Mouse (Mus musculus) brown adipose tissue, adult 24 weeks (tissue): ENCODE data around the gene Brd3. TPM values are rescaled to one million over a fixed set of nuclear protein-coding genes. Genes with fewer than 3 reads are reported as not detected.
A peak's percentile ranks its signal among the peaks of the same experiment; 100 is the strongest.
"Not testable (repeated sequence)": the region's sequence is repeated elsewhere in the genome, so short reads cannot be mapped to it uniquely, and the experiment has no call there.

Experiments
- H3K27ac ChIP-seq: fragments of 200-500 bp; replicated peaks from 2 replicates; pipeline ENCODE4 v1.5.1; 2012; ENCODE audit warnings: low read depth, mild to moderate bottlenecking, low read length
- H3K4me1 ChIP-seq: fragments of 200-500 bp; 2 replicates; pipeline ENCODE4 v1.6.1; 2012; ENCODE audit warnings: low read length, mixed read lengths; ENCODE audit not compliant: control insufficient read depth, insufficient read depth, insufficient read length
- H3K4me3 ChIP-seq: fragments of 200-500 bp; 2 replicates; pipeline ENCODE4 v1.5.1; 2012; ENCODE audit warnings: low read depth, mild to moderate bottlenecking, low read length, moderate library complexity; ENCODE audit not compliant: insufficient read depth
- polyA plus RNA-seq: library from polyadenylated mRNA; stranded (reverse); fragments of >200 nt; gene quantifications from 2 replicates; pipeline ENCODE4 v1.2.4, GENCODE M21; 2012; ENCODE audit not compliant: missing spikeins, insufficient read depth, insufficient read length

Gene Brd3
- polyA plus RNA-seq = 18.2 and 19.3 TPM in 2 replicates

DNA sequence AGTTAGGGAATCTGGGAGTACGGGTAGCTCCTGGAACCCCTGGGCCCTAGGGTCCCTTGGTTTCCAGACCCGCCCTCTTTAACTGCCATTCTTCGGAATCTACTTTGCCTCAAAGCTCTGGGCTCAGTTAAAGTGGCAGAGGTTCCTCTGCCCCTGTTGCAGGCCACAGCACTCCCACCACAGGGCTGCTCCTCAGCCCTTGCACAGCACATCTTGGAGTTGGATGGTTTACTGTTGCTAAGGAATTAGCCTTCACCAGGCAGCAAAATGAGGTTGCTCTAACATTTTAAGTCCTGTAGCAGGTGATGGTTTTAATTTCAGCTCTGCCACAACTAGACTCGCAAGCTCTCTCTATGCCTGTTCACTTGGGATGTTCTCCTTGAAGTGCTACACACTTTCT is at the start of gene Brd3:
Brd3 (minus strand) TSS at position 101 of the 400 bp plus-strand sequence.
- no peak within 1 kb of the TSS for H3K27ac ChIP-seq
- peaks cover 11% of the 10 kb centered on the region for H3K4me1 ChIP-seq
- no peak within 1 kb of the TSS for H3K4me3 ChIP-seq

DNA sequence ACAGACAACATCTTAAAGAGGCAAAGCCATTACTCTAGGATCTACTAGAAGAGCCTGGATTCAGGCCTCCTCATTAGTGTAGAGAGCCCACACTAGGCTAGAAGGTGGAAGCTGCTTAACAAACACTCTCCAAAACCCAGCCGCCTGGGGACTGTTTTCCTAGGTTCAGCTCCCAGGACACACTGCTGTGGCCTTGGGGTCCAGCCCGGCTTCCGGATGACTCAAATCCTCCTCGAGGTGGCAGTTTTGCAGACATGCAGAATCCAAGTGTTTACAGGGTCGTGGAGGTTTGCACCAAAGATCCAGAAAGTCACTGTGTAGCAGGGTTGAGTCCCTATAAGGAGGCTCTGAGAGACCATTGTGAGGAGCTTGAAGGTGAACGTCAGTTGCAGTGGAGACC is 49.5 kb upstream of the Brd3 start:
- Histone ChIP-seq H3K4me1 (peaks cover 14% of the 10 kb centered on the region), H3K27ac (no peak overlapping the region), H3K4me3 (no peak overlapping the region)

DNA sequence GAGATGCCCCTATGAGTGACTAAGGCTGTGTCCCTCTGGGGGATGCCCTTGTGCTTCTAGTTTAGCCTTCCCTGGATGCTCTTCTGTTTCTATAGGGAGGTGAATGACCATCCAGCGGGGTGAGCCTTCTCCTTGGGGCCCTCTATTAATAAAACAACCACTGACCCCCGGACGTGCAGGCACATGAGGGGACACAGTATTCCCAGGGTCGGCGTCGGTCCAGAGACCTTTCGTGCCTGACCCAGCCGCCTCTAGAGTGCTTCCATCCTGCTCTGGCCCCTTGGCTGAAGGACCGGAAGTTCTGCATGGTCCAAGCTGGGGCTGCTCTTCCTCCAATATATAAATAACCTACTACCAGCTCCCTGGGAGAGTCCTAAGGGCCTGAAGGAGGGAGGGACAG is 46.8 kb upstream of the Brd3 start:
- H3K27ac ChIP-seq = peak overlapping the region; percentile 49
- no peak overlapping the region for H3K4me3 ChIP-seq
- peaks cover 7% of the 10 kb centered on the region for H3K4me1 ChIP-seq

DNA sequence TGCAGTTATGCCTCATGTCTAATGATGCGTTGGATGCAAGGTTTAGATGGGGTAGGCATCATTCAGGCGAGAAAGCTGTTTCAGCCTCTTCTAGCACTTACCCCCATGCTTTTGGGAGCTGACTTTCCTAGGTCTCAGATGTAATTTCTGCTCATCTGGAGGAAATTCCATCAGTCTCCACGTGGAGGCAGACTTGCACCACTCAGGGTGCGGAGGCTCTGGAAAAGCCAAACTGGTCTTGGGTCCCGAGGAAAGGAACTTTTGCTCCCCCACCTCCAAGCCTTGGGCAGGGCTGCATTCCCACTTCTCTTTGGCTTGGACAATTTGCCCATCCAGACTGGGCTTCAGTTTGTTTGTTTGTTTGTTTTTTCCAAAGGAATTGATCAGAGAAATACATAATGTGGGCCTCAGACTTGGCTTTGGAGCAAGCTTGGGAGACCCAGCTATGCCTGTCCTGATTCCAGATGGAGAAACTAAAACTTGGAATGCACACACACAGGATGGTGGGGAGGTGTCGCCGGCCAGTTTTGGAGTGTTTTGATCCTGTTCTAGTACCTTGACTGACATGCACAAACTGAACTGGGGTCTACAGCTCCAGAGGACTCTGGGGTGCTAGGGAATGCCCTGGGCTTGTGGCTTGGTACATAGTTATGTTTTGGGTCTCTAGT is 45.3 kb upstream of the Brd3 start:
- Histone ChIP-seq H3K27ac (no peak overlapping the region), H3K4me3 (no peak overlapping the region), H3K4me1 (peaks cover 7% of the 10 kb centered on the region)

GRCm38 (mm10) chr2:27548664-27549369 is 41.4 kb upstream of the Brd3 start:
- H3K4me3 ChIP-seq = no peak overlapping the region
- H3K27ac ChIP-seq = no peak overlapping the region
- H3K4me1 ChIP-seq = no peaks in the 10 kb centered on the region

GRCm38 (mm10) chr2:27547986-27548385 is 40.5 kb upstream of the Brd3 start:
- Histone ChIP-seq H3K4me3 (no peak overlapping the region), H3K4me1 (no peaks in the 10 kb centered on the region), H3K27ac (no peak overlapping the region)

DNA sequence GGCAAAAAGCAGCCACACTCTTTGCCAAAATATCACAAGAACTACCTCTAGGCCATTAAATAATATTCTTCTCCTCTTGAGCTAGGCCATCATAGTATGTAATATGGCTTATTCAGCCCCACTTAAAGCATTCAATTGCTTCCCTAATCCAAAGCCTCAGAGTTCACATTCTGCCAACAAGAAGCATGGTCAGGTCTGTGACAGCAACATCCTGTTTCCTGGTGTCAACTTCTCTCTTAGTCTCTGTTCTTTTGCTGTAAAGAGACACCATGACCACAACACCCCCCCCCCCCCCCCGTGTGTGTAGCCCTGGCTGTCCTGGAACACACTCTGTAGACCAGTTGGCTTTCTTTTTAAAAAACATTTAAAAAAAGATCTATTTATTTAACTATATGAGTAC is 39.9 kb upstream of the Brd3 start:
- Histone ChIP-seq H3K4me1 (no peaks in the 10 kb centered on the region), H3K27ac (no peak overlapping the region), H3K4me3 (no peak overlapping the region)

GRCm38 (mm10) chr2:27546041-27546440 is 38.6 kb upstream of the Brd3 start:
- not testable (repeated sequence) for H3K4me1 ChIP-seq

DNA sequence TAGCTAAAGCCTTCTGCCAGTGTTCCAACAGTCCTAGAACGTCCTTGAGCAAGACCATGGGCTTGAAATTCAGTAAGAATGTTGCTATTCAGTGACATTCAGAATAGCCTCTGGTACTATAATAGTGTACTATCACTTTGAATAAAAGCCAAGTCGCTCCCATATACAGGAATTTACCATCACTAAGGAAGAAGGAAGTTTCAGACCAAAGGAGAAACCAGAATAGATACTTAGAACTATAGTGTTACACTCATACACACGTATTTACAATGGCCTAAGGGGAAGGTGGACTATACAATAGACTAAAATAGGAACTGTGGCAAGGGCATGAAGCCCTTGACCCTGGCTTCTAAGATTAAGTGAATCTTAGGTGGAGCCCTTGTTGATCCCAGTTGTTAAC is 38.1 kb upstream of the Brd3 start:
- H3K27ac ChIP-seq, H3K4me1 ChIP-seq, H3K4me3 ChIP-seq: not testable (repeated sequence)

More at GRCm38 (mm10) chr2:27546041-27546440, 38.6 kb upstream of the Brd3 start:
- H3K4me3 ChIP-seq, H3K27ac ChIP-seq: not testable (repeated sequence)

DNA sequence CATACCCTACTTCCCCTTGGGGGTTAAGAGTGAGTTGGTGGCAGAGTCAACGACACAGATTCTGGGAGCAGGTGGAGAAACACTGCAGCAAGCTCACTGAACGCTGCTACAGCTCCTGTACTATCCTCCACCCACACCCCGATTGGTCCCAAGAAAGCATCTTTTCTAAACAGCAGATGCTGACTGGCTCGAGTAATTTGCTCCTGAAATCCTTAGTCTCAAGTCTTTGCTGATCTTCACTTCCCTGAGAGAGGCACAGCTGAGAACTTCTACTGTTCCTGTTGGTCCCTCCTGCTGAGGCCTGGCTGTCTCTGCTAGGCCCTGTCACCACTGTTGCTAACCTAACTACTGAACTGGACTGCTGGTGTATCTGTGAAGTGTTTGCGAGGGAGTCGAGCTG is 37.2 kb upstream of the Brd3 start:
- Histone ChIP-seq H3K4me1 (peaks cover 4% of the 10 kb centered on the region; the same call in 1 of the 2 replicates), H3K4me3 (no peak overlapping the region), H3K27ac (no peak overlapping the region)

DNA sequence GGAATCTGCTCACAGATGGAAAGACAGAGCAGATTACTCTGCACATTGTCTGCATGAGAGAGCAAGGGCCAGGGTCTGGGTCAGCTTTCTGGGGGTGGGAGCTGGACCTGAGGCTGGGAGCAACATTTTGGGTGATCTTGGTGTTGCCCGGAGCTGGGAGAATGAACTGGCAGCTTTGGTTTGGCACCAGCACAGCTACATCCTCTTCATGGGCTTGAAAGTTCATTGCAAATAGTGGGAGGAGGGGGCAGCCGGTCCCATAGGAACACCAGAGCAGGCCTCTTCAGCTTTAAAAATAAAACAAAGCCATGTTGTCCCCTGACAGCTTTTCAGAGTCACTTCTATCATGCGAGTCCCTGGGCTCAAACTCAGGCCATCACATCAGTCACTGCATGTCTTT is 33.8 kb upstream of the Brd3 start:
- H3K4me3 ChIP-seq = no peak overlapping the region
- peaks cover 4% of the 10 kb centered on the region; the same call in 1 of the 2 replicates for H3K4me1 ChIP-seq
- no peak overlapping the region for H3K27ac ChIP-seq

DNA sequence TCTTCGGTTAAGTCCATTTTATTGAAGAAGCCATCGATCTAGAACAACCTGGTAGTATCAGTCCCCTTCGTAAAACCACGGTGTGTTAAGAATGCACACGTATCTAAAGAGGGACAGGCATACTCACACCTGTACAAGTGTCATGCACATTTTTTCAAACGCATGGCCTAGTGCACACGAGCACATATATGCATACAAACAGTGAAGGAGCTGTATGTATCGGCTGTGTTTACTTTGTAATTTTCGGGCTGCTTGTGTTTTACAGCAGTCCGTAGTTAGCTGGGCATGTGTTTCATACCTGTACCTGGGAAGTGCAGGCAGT is 33.0 kb upstream of the Brd3 start:
- Histone ChIP-seq H3K4me1 (peaks cover 4% of the 10 kb centered on the region; the same call in 1 of the 2 replicates), H3K4me3 (peak overlapping the region; percentile 56), H3K27ac (peak overlapping the region; percentile 75)

GRCm38 (mm10) chr2:27539772-27540514 is 32.5 kb upstream of the Brd3 start:
- Histone ChIP-seq H3K4me1 (peaks cover 4% of the 10 kb centered on the region; the same call in 1 of the 2 replicates), H3K4me3 (peak overlapping the region; percentile 56)

DNA sequence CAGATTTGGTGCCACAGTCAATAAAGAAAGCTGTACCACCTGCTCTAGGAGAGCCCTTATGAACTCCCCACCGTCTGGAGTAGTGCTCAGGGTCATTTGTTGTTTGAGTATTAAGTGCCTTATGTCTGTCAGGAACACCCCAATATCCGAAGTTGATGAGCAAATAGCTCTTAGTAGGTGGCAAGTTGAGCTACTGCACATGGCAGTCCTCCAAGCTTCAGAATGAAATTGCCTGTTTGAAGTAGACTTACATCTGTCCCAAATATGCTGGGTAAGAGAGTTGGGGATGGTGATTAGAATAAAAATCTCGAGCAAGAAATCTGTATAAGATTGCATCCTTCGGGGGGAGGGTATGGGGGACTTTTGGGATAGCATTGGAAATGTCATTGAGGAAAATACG is 31.9 kb upstream of the Brd3 start:
- Histone ChIP-seq H3K4me1 (peaks cover 4% of the 10 kb centered on the region; the same call in 1 of the 2 replicates), H3K4me3 (no peak overlapping the region), H3K27ac (no peak overlapping the region)

More at GRCm38 (mm10) chr2:27539772-27540514, 32.5 kb upstream of the Brd3 start:
- peak overlapping the region; percentile 75 for H3K27ac ChIP-seq
